Mouse (Mus musculus) heart, postnatal 4 days (tissue): ENCODE measurements at regions not wholly inside any gene's neighbourhood (a gene's known extent, or its start where the extent isn't known, plus 50 kb on each side); places are given as distances from the start of the nearest gene placed in this dataset.
"Not testable (repeated sequence)": the region's sequence is repeated elsewhere in the genome, so short reads cannot be mapped to it uniquely, and the experiment has no call there.

ENCODE experiments used
- DNase-seq: peaks from one replicate; pipeline ENCODE4 v3.0.0; 2021
- microRNA-seq, 2 experiments: library from miRNA; unstranded; fragments of <30 nt; microRNA quantifications; one replicate each; pipeline ENCODE4 v1.2.0; 2021 to 2022

DNA sequence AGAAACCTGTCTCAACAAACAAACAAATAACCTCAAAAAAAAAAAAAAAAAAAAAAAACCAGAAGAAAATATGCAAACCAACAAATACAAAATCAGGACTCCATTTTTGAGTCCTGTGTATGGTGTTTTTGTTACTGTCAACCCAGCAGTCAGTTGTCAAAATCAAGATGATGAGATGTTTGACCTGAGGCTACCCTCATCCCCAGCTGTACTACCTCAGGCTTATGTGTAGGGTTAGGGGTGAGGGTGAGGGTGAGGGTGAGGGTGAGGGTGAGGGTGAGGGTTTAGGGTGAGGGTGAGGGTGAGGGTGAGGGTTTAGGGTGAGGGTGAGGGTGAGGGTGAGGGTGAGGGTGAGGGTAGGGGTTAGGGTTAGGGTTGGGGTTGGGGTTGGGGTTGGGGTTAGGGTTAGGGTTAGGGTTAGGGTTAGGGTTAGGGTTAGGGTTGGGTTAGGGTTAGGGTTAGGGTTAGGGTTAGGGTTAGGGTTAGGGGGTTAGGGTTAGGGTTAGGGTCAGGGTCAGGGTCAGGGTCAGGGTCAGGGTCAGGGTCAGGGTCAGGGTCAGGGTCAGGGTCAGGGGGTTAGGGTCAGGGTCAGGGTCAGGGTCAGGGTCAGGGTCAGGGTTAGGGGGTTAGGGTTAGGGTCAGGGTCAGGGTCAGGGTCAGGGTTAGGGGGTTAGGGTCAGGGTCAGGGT lies 97.0 kb upstream of the Vmn2r87 start:
- DNase-seq, result peak; percentile 43

DNA sequence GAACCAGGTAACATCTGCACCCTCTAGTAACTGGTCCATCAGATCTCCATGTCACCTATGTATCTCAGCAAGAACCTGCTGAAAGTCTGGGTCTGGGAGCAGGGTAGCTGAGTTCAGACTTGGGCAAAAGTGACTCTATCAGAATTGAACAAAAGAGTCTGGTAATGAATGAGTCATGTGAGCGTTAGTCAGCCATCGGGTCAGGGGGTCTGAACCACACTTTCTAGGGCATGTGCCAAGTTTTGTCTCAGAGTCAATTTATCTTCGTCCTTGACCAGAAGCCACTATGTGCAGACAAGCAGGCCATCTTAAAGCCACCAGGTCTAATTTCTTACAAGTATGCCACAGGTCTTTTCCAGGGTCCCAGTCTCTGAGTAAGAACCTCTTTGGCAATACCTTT lies 69.2 kb upstream of the Vmn2r87 start:
- DNase-seq, result not testable (repeated sequence)

DNA sequence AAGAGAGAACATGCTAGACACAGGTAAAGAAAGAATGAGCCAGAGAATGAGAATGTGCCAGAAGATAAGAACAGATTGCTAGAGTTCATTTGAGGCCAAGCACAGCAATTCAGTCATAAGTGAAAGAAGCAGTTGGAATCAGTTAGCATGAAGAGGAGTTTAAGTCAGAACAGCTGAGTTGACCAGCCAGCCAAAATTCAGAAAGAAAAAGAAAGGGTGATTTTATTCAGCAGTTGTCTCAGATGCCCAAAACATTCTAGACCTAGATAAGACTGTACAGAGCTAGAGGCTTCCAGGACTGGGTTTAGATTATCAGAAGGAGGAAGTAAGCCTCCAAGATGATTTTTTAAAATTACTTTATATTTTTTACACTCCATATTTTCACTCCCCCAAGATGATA lies 51.4 kb upstream of the Vmn2r87 start:
- DNase-seq, result no peak

Small RNAs in the stretch of these regions (microRNA-seq; reads per million reads assigned to microRNA genes)
- 0 reads per million in 2 experiments for gene Gm26445
